Mouse (Mus musculus): ENCODE measurements around the gene Sptbn1.

- TF ChIP-seq CTCF (IDR thresholded peaks at IDR 0.05; ENCODE audit: low read depth, low read length) (no peak), GATA1 (IDR thresholded peaks at IDR 0.05; ENCODE audit: borderline replicate concordance, low read length) (no peak)
These were observed 83.4 kb downstream of the Sptbn1 start for GRCm38 (mm10) chr11:30184527-30184926.

All from G1E (cell line).